ENCODE assay signal across 10 mouse cellular contexts in the genomic region with DNA sequence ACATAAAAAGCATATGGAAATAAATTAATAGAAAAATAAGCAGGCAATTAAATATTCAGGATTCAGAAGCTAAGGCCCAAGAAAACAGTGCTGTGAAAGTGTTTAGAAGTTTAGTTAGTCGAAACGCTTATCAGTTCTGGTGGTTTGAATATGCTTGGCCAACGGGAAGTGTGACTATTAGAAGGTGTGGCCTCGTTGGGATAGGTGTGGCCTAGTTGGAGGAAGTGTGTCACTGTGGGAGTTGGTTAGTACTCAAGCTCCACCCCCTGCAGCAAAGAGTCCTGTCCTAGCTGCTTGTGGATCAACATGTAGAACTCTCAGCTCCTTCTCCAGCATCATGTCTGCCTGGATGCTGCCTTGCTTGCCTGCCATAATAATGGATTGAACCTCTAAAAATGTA. TPM values are rescaled to one million over a fixed set of nuclear protein-coding genes. Genes with fewer than 3 reads are reported as not detected.
DNase-seq lines count a peak whose midpoint lies in the region; ATAC-seq lines count a peak whose summit lies in the region.
"Had no signal": no experiment of that assay in that cellular context is flagged by ENCODE, and none has a peak within 500 bp of the region (broad histone marks: within the 10 kb centered on the region; RNA-seq: fewer than 3 reads in every experiment).

No protein-coding gene starts in this region.

- intact Hi-C loops in left cerebral cortex, postnatal 25 days (cut with DNase I), result loop anchor here (10.0 kb wide), 1 partner anchor 276 kb away; no protein-coding TSS in a partner anchor

- ATAC-seq in CD4-positive, CD25-positive, alpha-beta regulatory T cell, adult 4 months, result peak; percentile 79

- DNase-seq in T-cell, adult 2 months (ENCODE audit: low spot score), result peak; percentile 12
- peak; percentile 89 for DNase-seq in liver
- peak; percentile 55 to 64 for DNase-seq in natural killer cell, adult 2 months (ENCODE audit: low spot score in 2 of 2)
- DNase-seq in embryo, embryonic 11 days, result no peak
- no peak for DNase-seq in urinary bladder, postnatal 10 days (ENCODE audit: low spot score)
- DNase-seq in left cerebral cortex, postnatal 25 days (ENCODE audit: low spot score in 2 of 2), result no peak
- DNase-seq: adrenal gland, postnatal 10 days; kidney, postnatal 10 days; thymus, adult 18-20 months had no signal

RNA-seq across cellular contexts. Expression of gene Lrrc8b, which starts 6.5 kb away (rescaled TPM):
- polyA plus RNA-seq in CD4-positive, CD25-positive, alpha-beta regulatory T cell, adult 4 months (2017; shearing (Covaris generic)), result 1 to 10 TPM; 1.3 to 1.6 TPM
- 10 to 100 TPM; 95.6 to 97.1 TPM for total RNA-seq in left cerebral cortex, postnatal 25 days (2021)

Comparison
In these comparisons a context has a peak if more than half of its experiments do, and no peak if none do; other contexts are left out.
1. DNase-seq: peak in T-cell, adult 2 months (single experiment), liver (single experiment) and natural killer cell, adult 2 months (2 of 2); none in embryo, embryonic 11 days (single experiment), urinary bladder, postnatal 10 days (single experiment) and left cerebral cortex, postnatal 25 days (0 of 2).